In the genomic region with DNA sequence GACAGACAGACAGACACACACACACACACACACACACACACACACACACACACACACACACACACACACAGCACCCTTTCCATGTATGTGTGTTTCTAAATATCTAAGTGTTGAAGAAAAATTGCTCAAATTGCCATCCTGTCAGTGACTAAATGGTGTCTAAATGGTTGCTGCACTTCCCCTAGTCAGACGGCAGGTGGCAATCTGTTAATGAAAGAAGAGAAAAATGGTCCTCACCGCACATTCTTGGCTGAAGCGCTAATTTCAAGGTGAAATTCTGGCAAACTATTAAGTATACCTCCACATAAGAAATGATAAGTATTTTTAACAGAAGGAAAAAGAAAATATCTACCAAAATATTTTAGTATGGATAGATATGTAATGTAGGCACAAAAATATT, we compare ENCODE assay signal across 7 mouse cellular contexts. TPM values are rescaled to one million over a fixed set of nuclear protein-coding genes. Genes with fewer than 3 reads are reported as not detected.
DNase-seq lines count a peak whose midpoint lies in the region; ATAC-seq and TF ChIP-seq lines count a peak whose summit lies in the region.

No protein-coding gene starts in this region.

- no peak overlapping the region for H3K4me3 ChIP-seq in E14TG2a.4 (replicated peaks; ENCODE audit: low read length)

- intact Hi-C loops in heart, postnatal 14 days (cut with DNase I): loop anchor here (1.0 kb wide), 2 partner anchors 118 to 383 kb away; no protein-coding TSS in a partner anchor

- peak; percentile 7 for DNase-seq in layer of hippocampus, adult 11-12 months (ENCODE audit: low spot score)
- no peak for DNase-seq in layer of hippocampus, adult 8-10 months (ENCODE audit: low spot score in 2 of 2)
- peak; percentile 7 for DNase-seq in T-cell, adult 2 months (ENCODE audit: low spot score)
- DNase-seq in heart, postnatal 14 days: peak; percentile 21 to 54

- 0 out of 2 replicates have a peak, but pooled peaks cover 2% of the 10 kb centered on the region for H3K27me3 ChIP-seq in E14TG2a.4 (ENCODE audit: insufficient read depth, low read length)

- peaks cover 5% of the 10 kb centered on the region for H3K4me1 ChIP-seq in E14TG2a.4 (replicated peaks; ENCODE audit: low read depth, low read length)

- H3K9me3 ChIP-seq in E14TG2a.4 (ENCODE audit: low read length): no peaks in the 10 kb centered on the region

- H3K36me3 ChIP-seq in E14TG2a.4 (ENCODE audit: insufficient read depth, low read length): no peaks in the 10 kb centered on the region

- peak; percentile 72 for TF ChIP-seq CTCF in E14TG2a.4 (conservative IDR thresholded peaks at IDR 0.05; ENCODE audit: low read length)

- peak; percentile 73 for ATAC-seq in megakaryocyte-erythroid progenitor cell, adult 5-6 weeks (replicated peaks; ENCODE audit: low FRiP score, low TSS enrichment, poor library complexity, severe bottlenecking)
- ATAC-seq in erythroid progenitor cell, adult 5-6 weeks (replicated peaks; ENCODE audit: low FRiP score, poor library complexity, severe bottlenecking): no peak

RNA-seq across cellular contexts. Expression of gene Enpep, which starts 28.6 kb away (rescaled TPM):
- total RNA-seq in layer of hippocampus, adult 8-10 months (2022): 1 to 10 TPM; 1.4 to 2.1 (median 1.8) TPM
- total RNA-seq in heart, postnatal 14 days (2021): 1 to 10 TPM; 7.1 to 7.9 TPM
- total RNA-seq in megakaryocyte-erythroid progenitor cell, adult 5-6 weeks (2014; fragmentation: Nextera tagmentation): 2.4 TPM in 1 of 2 replicates, not detected in the other
- total RNA-seq in megakaryocyte-erythroid progenitor cell, adult 5-6 weeks (2017): not detected in 2 replicates
- 0.84 TPM in 1 of 2 replicates, not detected in the other for total RNA-seq in erythroid progenitor cell, adult 5-6 weeks (2015; ENCODE audit: low replicate concordance)
- total RNA-seq in erythroid progenitor cell, adult 5-6 weeks (2017; ENCODE audit: low replicate concordance): 2.6 TPM in 1 of 2 replicates, not detected in the other

Comparison
In these comparisons a context has a peak if more than half of its experiments do, and no peak if none do; other contexts are left out.
1. DNase-seq: peak in layer of hippocampus, adult 11-12 months (single experiment), T-cell, adult 2 months (single experiment) and heart, postnatal 14 days (2 of 2); none in layer of hippocampus, adult 8-10 months (0 of 2).